Mouse (Mus musculus) midbrain, embryonic 14.5 days (tissue): Measurements from ENCODE around the gene Elp1. TPM values are rescaled to one million over a fixed set of nuclear protein-coding genes. Genes with fewer than 3 reads are reported as not detected.

Experiments
- ATAC-seq: fragments of 200-750 bp; cut with Nextera tagmentation; 2 replicates; pipeline ENCODE4 v1.8.0; 2017; ENCODE audit warnings: moderate number of reproducible peaks, moderate library complexity; ENCODE audit not compliant: low FRiP score, low TSS enrichment
- DNase-seq: peaks from one replicate; pipeline ENCODE4 v3.0.0-alpha.2; 2015
- H3K27ac ChIP-seq: fragments of 300-500 bp; sonication (generic); replicated peaks from 2 replicates; pipeline ENCODE4 v1.5.1; 2014; ENCODE audit warnings: mild to moderate bottlenecking, low read depth, low read length, moderate library complexity
- H3K27me3 ChIP-seq: fragments of 300-500 bp; sonication (generic); 2 replicates; pipeline ENCODE4 v1.6.1; 2014; ENCODE audit warnings: low read length, control low read depth, mixed read lengths; ENCODE audit not compliant: control insufficient read depth, insufficient read depth
- H3K36me3 ChIP-seq: fragments of 300-500 bp; sonication (generic); 2 replicates; pipeline ENCODE4 v1.6.1; 2014; ENCODE audit warnings: low read length, control low read depth; ENCODE audit not compliant: control insufficient read depth, insufficient read depth
- H3K4me1 ChIP-seq: fragments of 300-500 bp; sonication (generic); 2 replicates; pipeline ENCODE4 v1.6.1; 2014; ENCODE audit warnings: mild to moderate bottlenecking, antibody characterized with exemption, low read length, control low read depth; ENCODE audit not compliant: control insufficient read depth, insufficient read depth
- H3K4me2 ChIP-seq: fragments of 300-500 bp; sonication (generic); 2 replicates; pipeline ENCODE4 v1.6.1; 2014; ENCODE audit warnings: mild to moderate bottlenecking, low read length, moderate library complexity
- H3K4me3 ChIP-seq: fragments of 300-500 bp; sonication (generic); replicated peaks from 2 replicates; pipeline ENCODE4 v1.5.1; 2014; ENCODE audit warnings: low read depth, low read length
- H3K9ac ChIP-seq: fragments of 300-500 bp; sonication (generic); replicated peaks from 2 replicates; pipeline ENCODE4 v1.6.1; 2014; ENCODE audit warnings: mild to moderate bottlenecking, low read length, moderate library complexity
- H3K9me3 ChIP-seq: fragments of 300-500 bp; sonication (generic); 2 replicates; pipeline ENCODE4 v1.6.1; 2016; ENCODE audit warnings: low read length, control low read depth, mixed read lengths; ENCODE audit not compliant: control insufficient read depth
- WGBS: fragments of 180-500 bp; shearing (Covaris S2); extraction: QIAGEN DNeasy Blood & Tissue Kit; methylation state at CpG from one replicate; pipeline ENCODE4 v1.1.7; 2014; 5-methylcytosine and 5-hydroxymethylcytosine counted together
- polyA plus RNA-seq: library from polyadenylated mRNA; unstranded; fragments of >200 nt; fragmentation: Nextera tagmentation; extraction: Ambion mirVana; gene quantifications from 2 replicates; pipeline ENCODE4 v1.2.1, GENCODE M21; 2014

Elp1 gene
- polyA plus RNA-seq, result 69.1 and 90.2 TPM in 2 replicates

- H3K9me3 ChIP-seq, result no peaks in the 10 kb centered on the region
- H3K4me1 ChIP-seq, result peaks cover 19% of the 10 kb centered on the region
- H3K9ac ChIP-seq, result peak within 1 kb of the TSS; percentile 78
- H3K4me3 ChIP-seq, result peak within 1 kb of the TSS; percentile 94
- DNase-seq (peak; percentile 96), ATAC-seq (peak; percentile 98)
- H3K36me3 ChIP-seq, result peaks cover 51% of the 10 kb centered on the region
- no peaks in the 10 kb centered on the region for H3K27me3 ChIP-seq
- H3K27ac ChIP-seq, result peak within 1 kb of the TSS; percentile 91
- under 1% methylated on average over 72 of the region's 72 CpGs for WGBS
- H3K4me2 ChIP-seq, result peak within 1 kb of the TSS; percentile 62
Observed at GRCm38 (mm10) chr4:56801907-56802668, at the start of gene Elp1, which contains the start of gene Fam206a. Gene Elp1, minus strand, starts transcription at chr4:56802331. Gene Fam206a, plus strand, starts transcription at chr4:56802345.

DNA sequence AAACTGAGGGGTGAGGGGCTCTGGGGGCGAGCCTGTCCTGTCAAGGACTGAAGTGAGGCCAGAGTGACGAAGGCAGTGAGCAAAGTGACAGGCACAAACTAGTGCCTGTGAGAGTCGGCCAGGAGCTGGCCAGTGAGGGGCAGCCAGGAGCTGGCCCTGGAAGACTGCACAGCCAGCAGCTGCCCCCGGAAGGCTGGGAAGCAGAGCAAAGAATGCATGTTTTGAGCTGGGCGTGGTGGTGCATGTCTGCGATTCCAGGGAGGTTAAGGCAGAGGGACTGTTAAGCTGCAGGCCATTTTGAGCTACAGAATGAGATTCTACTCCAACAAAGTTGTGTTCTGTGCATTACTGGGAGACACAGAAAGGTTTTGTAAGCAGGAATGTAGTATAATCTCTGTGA is 48.6 kb upstream of the Elp1 start:
- peak; percentile 34 for DNase-seq
- 28% methylated on average over 6 of the region's 6 CpGs for WGBS
- H3K27ac ChIP-seq, result no peak overlapping the region
- H3K4me3 ChIP-seq, result no peak overlapping the region
- no peak for ATAC-seq
- H3K4me1 ChIP-seq, result no peaks in the 10 kb centered on the region
- peaks cover 7% of the 10 kb centered on the region for H3K36me3 ChIP-seq
- no peak overlapping the region for H3K9ac ChIP-seq
- H3K27me3 ChIP-seq, result no peaks in the 10 kb centered on the region
- H3K4me2 ChIP-seq, result no peak overlapping the region
- H3K9me3 ChIP-seq, result no peaks in the 10 kb centered on the region

DNA sequence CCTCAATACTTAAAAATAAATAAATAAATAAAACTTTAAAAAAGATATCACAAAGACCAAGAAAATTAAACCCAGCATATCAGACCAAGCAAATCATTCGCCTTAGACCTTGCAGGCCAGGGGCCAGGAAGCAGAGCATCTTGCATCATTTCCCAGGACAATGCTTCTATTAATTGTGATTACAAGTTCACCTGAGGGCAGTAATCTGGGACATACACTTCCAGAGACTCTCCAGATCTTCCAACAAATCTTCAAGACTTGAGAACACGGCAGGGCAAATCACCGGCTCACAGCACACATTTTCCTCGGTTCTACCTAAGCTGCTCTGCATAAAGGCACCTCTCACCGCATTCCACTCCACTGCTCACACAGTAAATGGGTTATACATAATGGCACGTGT is 45.9 kb upstream of the Elp1 start:
- DNase-seq, result no peak
- no peaks in the 10 kb centered on the region for H3K27me3 ChIP-seq
- no peaks in the 10 kb centered on the region for H3K4me1 ChIP-seq
- no peak overlapping the region for H3K4me2 ChIP-seq
- H3K4me3 ChIP-seq, result no peak overlapping the region
- no peak overlapping the region for H3K9ac ChIP-seq
- H3K27ac ChIP-seq, result no peak overlapping the region
- 89% methylated on average over 6 of the region's 6 CpGs for WGBS
- ATAC-seq, result no peak
- H3K9me3 ChIP-seq, result no peaks in the 10 kb centered on the region
- peaks cover 17% of the 10 kb centered on the region for H3K36me3 ChIP-seq

GRCm38 (mm10) chr4:56847400-56847799 is 45.3 kb upstream of the Elp1 start:
- Histone ChIP-seq H3K36me3 (peaks cover 17% of the 10 kb centered on the region), H3K4me3 (no peak overlapping the region), H3K27me3 (no peaks in the 10 kb centered on the region), H3K9me3 (no peaks in the 10 kb centered on the region), H3K4me1 (no peaks in the 10 kb centered on the region), H3K27ac (no peak overlapping the region), H3K4me2 (no peak overlapping the region), H3K9ac (no peak overlapping the region)
- DNase-seq (no peak), ATAC-seq (no peak)
- 93% methylated on average over 3 of the region's 3 CpGs for WGBS

DNA sequence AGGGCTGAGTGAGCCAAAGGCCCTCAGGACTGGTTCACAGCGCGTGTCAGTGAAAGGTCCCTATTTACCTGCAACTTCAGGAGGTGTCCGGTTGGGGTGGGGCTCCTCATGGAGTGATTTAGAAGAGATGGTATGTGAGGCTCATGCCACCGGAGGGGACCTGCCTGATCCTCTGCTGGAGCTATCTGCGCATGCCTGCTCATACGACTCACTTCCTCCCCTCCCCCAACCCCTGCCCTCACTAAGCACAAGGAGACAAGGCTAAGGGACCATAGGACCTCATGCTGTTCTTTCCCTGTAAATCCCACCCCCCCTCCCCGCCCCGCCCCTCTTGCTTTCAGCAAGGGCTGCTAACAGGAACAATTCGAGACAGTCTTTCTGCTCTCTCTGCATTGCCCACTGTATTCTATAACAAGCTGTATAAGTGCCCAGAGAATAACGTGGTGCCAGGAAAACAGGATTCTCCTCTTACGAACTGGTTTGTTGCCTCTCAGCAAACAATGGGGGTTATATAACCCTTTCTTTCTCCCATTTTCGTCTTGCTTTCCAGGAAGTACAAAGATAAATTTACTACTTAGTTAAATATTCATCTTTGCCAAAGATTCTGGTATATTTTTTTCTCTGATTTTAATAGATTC is 43.9 kb upstream of the Elp1 start:
- Histone ChIP-seq H3K4me1 (no peaks in the 10 kb centered on the region), H3K27me3 (no peaks in the 10 kb centered on the region), H3K4me3 (no peak overlapping the region), H3K4me2 (no peak overlapping the region), H3K36me3 (peaks cover 26% of the 10 kb centered on the region), H3K9ac (no peak overlapping the region), H3K27ac (no peak overlapping the region), H3K9me3 (no peaks in the 10 kb centered on the region)
- no peak for DNase-seq
- WGBS, result 55% methylated on average over 12 of the region's 12 CpGs
- no peak for ATAC-seq

DNA sequence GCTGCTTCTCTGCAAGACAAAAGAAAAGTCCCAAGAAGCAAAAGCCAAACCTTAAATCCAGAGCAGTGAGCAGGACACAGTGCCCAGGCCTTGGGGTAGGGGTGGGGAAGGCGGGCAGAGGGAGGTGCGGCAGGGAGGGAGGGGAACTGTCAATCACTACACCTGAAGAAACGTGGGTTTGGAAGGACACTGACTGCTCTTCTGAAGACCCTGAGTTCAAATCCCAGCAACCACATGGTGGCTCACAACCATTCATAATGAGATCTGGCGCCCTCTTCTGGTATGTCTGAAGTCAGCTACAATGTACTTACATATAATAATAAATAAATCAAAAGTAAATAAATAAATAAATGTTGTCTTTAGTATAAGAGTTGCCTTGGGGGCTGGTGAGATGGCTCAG is 42.8 kb upstream of the Elp1 start:
- Histone ChIP-seq H3K4me2 (no peak overlapping the region), H3K4me3 (no peak overlapping the region), H3K27ac (no peak overlapping the region), H3K9me3 (no peaks in the 10 kb centered on the region), H3K4me1 (no peaks in the 10 kb centered on the region), H3K36me3 (peaks cover 33% of the 10 kb centered on the region), H3K27me3 (no peaks in the 10 kb centered on the region), H3K9ac (no peak overlapping the region)
- DNase-seq (no peak), ATAC-seq (no peak)
- WGBS, result 91% methylated on average over 4 of the region's 4 CpGs

DNA sequence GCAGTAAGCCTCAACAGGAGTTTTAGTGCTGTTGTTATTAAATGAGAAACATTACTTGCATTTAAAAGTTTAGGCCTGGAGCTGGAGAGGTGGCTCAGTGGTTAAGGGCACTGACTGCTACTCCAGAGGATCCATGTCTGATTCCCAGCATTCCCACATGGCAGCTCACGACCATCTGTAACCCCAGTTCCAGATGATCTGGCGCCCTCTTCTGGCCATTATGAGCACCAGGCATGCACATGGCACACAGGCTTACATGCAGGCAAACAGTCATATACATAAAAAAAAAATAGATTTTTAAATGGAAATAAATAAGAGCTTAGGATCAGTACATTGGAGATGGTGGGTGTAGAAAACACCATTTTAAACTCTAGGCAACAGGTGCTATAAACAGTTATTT is 41.8 kb upstream of the Elp1 start:
- Histone ChIP-seq H3K27ac (no peak overlapping the region), H3K27me3 (no peaks in the 10 kb centered on the region), H3K4me3 (no peak overlapping the region), H3K36me3 (peaks cover 36% of the 10 kb centered on the region), H3K9me3 (no peaks in the 10 kb centered on the region), H3K4me2 (no peak overlapping the region), H3K9ac (no peak overlapping the region), H3K4me1 (no peaks in the 10 kb centered on the region)
- WGBS, result 95% methylated on average over 2 of the region's 2 CpGs
- ATAC-seq (no peak), DNase-seq (no peak)

GRCm38 (mm10) chr4:56842501-56842900 is 40.4 kb upstream of the Elp1 start:
- Histone ChIP-seq H3K9me3 (no peaks in the 10 kb centered on the region), H3K4me2 (no peak overlapping the region), H3K9ac (no peak overlapping the region), H3K27ac (no peak overlapping the region), H3K4me3 (no peak overlapping the region), H3K36me3 (peaks cover 49% of the 10 kb centered on the region), H3K4me1 (no peaks in the 10 kb centered on the region), H3K27me3 (no peaks in the 10 kb centered on the region)
- DNase-seq (no peak), ATAC-seq (no peak)
- WGBS, result 74% methylated on average over 7 of the region's 7 CpGs

DNA sequence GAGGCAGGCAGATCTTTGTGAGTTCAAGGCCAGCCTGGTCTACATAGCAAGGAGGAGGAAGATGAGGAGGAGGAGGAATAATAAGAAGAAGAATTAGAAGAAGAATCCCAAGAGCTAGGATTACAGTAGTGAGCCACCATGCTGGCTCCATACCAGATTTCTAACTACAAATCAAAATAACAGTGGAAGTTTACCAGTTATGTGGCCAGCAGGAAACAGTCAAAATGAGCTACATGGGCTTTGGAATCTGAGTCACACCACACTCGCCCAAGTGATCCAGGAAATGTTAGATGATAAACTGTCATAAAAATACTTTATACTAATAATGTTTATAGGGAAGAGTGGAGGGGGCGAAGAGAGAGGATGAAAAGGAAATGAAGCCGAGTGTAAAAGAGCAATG is 38.2 kb upstream of the Elp1 start:
- Histone ChIP-seq H3K27me3 (no peaks in the 10 kb centered on the region), H3K9ac (no peak overlapping the region), H3K9me3 (no peaks in the 10 kb centered on the region), H3K36me3 (peaks cover 56% of the 10 kb centered on the region), H3K4me3 (no peak overlapping the region), H3K4me2 (no peak overlapping the region), H3K27ac (no peak overlapping the region), H3K4me1 (no peaks in the 10 kb centered on the region)
- DNase-seq (no peak), ATAC-seq (no peak)
- WGBS, result 97% methylated on average over 3 of the region's 3 CpGs
